Mouse (Mus musculus) liver, postnatal 0 days (tissue): ENCODE measurements around the gene Sphk1. TPM values are rescaled to one million over a fixed set of nuclear protein-coding genes. Genes with fewer than 3 reads are reported as not detected.

Experiments
- ATAC-seq: fragments of 200-750 bp; cut with Nextera tagmentation; 2 replicates; pipeline ENCODE4 v1.8.0; 2017; ENCODE audit warnings: mild to moderate bottlenecking, moderate library complexity
- DNase-seq: peaks from one replicate; pipeline ENCODE4 v3.0.0-alpha.2; 2016
- H3K27ac ChIP-seq: fragments of 300-500 bp; sonication (generic); 2 replicates; pipeline ENCODE4 v1.5.1; 2014; ENCODE audit warnings: antibody characterized with exemption, moderate library complexity, mild to moderate bottlenecking, low read depth
- H3K27me3 ChIP-seq: fragments of 300-500 bp; sonication (generic); 2 replicates; pipeline ENCODE4 v1.6.1; 2014; ENCODE audit warnings: low read length, control low read depth, mixed read lengths; ENCODE audit not compliant: insufficient read depth
- H3K36me3 ChIP-seq: fragments of 300-500 bp; sonication (generic); replicated peaks from 2 replicates; pipeline ENCODE4 v1.6.1; 2014; ENCODE audit warnings: mild to moderate bottlenecking, control low read depth, low read length, moderate library complexity, mixed read lengths; ENCODE audit not compliant: insufficient read depth
- H3K4me1 ChIP-seq: fragments of 300-500 bp; sonication (generic); 2 replicates; pipeline ENCODE4 v1.6.1; 2014; ENCODE audit warnings: antibody characterized with exemption, mild to moderate bottlenecking, control low read depth; ENCODE audit not compliant: insufficient read depth
- H3K4me2 ChIP-seq: fragments of 300-500 bp; sonication (generic); 2 replicates; pipeline ENCODE4 v1.6.1; 2014; ENCODE audit warnings: low read depth, mild to moderate bottlenecking, low read length, moderate library complexity, mixed read lengths
- H3K4me3 ChIP-seq: fragments of 300-500 bp; sonication (generic); 2 replicates; pipeline ENCODE4 v1.5.1; 2014; ENCODE audit warnings: low read depth, low read length
- H3K9ac ChIP-seq: fragments of 300-500 bp; sonication (generic); replicated peaks from 2 replicates; pipeline ENCODE4 v1.6.1; 2014; ENCODE audit warnings: mild to moderate bottlenecking, moderate library complexity
- H3K9me3 ChIP-seq: fragments of 300-500 bp; sonication (generic); 2 replicates; pipeline ENCODE4 v1.6.1; 2016; ENCODE audit warnings: mild to moderate bottlenecking, control low read depth, low read length, mixed read lengths
- CTCF ChIP-seq: sonication (generic); IDR thresholded peaks from 2 replicates; pipeline ENCODE4 v1.5.1; 2016; ENCODE audit warnings: antibody characterized with exemption, low read depth
- EP300 ChIP-seq: IDR thresholded peaks from 2 replicates; pipeline ENCODE4 v1.6.1; 2016; ENCODE audit warnings: antibody characterized with exemption, low read depth, mild to moderate bottlenecking
- WGBS: fragments of 180-500 bp; shearing (Covaris S2); extraction: QIAGEN DNeasy Blood & Tissue Kit; methylation state at CpG from one replicate; pipeline ENCODE4 v1.1.7; 2014; ENCODE audit not compliant: insufficient replicate concordance; 5-methylcytosine and 5-hydroxymethylcytosine counted together
- polyA plus RNA-seq: library from polyadenylated mRNA; unstranded; fragments of >200 nt; fragmentation: Nextera tagmentation; extraction: Ambion mirVana; gene quantifications from 2 replicates; pipeline ENCODE4 v1.2.1, GENCODE M21; 2015

The Sphk1 gene
- polyA plus RNA-seq, 1 experiment from 2014 or later, result 17.4 TPM

DNA sequence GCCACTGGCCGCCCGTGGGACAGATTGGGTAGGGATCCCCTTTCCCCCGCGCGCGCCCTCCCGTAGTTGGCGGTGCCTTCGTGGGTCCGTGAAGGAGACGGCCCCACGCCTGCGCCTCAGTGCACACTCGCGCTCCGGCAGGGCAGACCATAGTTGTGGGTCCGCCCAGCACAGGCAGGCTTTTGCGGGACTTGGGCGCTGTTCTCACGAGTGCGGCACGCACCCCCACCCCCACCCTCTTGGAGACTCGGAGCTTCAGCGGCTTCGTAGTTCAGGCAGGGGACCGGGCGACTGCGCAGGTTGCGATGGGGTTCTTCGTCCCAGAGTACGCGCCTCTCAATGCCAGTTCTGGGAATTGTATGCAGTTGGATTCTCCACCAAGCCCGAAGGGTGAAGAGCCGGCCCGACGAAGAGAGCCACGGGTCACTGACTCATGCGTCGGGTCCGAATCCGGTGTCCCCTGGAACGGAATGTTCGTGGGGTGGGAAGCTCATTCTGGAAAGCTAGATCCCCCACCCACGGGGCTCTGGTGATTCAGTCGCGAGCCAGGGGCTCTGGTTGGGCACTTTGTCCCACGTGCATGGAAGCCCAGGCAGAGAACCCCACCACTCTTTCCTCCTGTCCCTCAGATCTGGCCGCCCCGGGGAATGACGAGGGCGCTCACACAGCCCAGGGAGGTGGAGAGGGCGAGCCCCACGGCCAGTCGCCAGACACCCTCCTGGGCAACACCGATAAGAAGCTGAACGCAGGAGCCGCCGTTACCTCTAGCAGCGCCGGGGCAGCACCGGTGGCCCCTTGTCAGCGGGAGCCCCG is 2.8 kb downstream of the Sphk1 start:
- peak overlapping the region; percentile 87 for H3K9ac ChIP-seq
- TF ChIP-seq CTCF (no peak), EP300 (peak; percentile 57; the same call in 1 of the 2 replicates)
- H3K9me3 ChIP-seq, result no peaks in the 10 kb centered on the region
- WGBS, result 1% methylated on average over 63 of the region's 63 CpGs
- H3K27me3 ChIP-seq, result peaks cover 43% of the 10 kb centered on the region
- H3K4me2 ChIP-seq, result peak overlapping the region; percentile 90
- DNase-seq (peak; percentile 85), ATAC-seq (peak; percentile 86)
- H3K4me3 ChIP-seq, result peak overlapping the region; percentile 71
- peak overlapping the region; percentile 92 for H3K27ac ChIP-seq
- H3K36me3 ChIP-seq, result peaks cover 16% of the 10 kb centered on the region
- H3K4me1 ChIP-seq, result peaks cover 32% of the 10 kb centered on the region

DNA sequence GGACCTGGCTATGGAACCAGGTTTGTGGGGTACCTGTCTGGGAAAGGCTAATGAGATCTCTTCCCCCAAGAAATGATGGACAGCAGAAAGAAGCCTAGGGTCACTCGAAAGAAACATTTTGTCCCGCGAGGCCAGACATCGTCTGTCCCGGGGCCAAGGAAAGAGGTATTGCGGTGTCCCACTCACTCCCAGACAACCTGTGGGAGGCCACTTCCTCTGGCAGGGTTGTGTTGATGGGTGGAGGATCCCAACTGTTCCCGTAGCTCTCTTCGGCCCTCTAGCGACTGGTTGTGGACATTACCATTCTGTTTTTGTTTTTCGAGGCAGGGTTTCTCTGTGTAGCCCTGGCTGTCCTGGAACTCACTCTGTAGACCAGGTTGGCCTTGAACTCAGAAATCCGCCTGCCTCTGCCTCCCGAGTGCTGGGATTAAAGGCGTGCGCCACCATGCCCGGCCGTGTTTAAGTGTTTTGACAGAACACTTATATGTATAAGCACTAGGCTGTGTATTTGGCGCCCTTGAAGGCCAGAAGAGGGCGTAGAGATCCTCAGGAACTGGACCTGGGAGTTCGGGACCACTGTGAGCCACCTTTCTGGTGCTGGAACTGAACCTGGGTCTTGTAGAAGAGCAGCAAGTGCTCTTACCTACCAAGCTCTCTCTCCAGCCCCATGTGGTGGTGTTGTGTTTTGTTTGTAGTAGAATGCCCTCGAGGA is 3.6 kb downstream of the Sphk1 start:
- H3K27ac ChIP-seq, result peak overlapping the region; percentile 92
- peaks cover 43% of the 10 kb centered on the region for H3K27me3 ChIP-seq
- H3K9me3 ChIP-seq, result no peaks in the 10 kb centered on the region
- H3K4me2 ChIP-seq, result peak overlapping the region; percentile 90
- 15% methylated on average over 20 of the region's 20 CpGs for WGBS
- H3K9ac ChIP-seq, result peak overlapping the region; percentile 87
- peaks cover 23% of the 10 kb centered on the region for H3K36me3 ChIP-seq
- peak overlapping the region; percentile 71 for H3K4me3 ChIP-seq
- DNase-seq (peak; percentile 86), ATAC-seq (peak; percentile 80)
- peaks cover 32% of the 10 kb centered on the region for H3K4me1 ChIP-seq
- TF ChIP-seq EP300 (peak; percentile 46), CTCF (peak; percentile 92)

- no peak overlapping the region for H3K4me3 ChIP-seq
- H3K27ac ChIP-seq, result peak overlapping the region; percentile 69; the same call in 1 of the 2 replicates
- peaks cover 24% of the 10 kb centered on the region for H3K27me3 ChIP-seq
- peak overlapping the region; percentile 90 for H3K4me2 ChIP-seq
- no peaks in the 10 kb centered on the region for H3K9me3 ChIP-seq
- 68% methylated on average over 7 of the region's 7 CpGs for WGBS
- peaks cover 47% of the 10 kb centered on the region for H3K36me3 ChIP-seq
- peak overlapping the region; percentile 42 for H3K9ac ChIP-seq
- DNase-seq (peak; percentile 40), ATAC-seq (no peak)
- peaks cover 30% of the 10 kb centered on the region for H3K4me1 ChIP-seq
- peak; percentile 51; the same call in 1 of the 2 replicates for TF ChIP-seq EP300
- TF ChIP-seq CTCF, result no peak
Measured at GRCm38 (mm10) chr11:116536685-116537084, 6.0 kb downstream of the Sphk1 start.

DNA sequence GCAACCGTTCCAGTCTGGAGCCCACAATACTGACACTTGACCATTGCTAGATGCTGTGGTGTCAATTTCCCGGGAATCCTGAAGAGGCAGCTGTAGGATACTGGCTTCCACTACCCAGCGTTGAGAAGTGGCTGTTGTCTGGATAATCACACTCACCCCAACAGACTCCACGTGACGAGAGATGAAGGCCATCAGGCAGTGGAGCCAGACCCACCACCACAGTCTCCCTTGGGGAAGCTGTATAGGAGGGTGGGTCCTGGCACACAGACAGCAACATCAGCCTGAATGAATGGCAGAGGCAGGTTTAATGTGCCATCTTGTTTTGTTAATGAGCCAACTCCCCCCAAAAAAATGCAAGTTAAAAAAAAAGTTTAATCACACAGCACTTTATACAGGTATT is 6.7 kb downstream of the Sphk1 start:
- no peak overlapping the region for H3K4me3 ChIP-seq
- no peak for ATAC-seq
- H3K36me3 ChIP-seq, result peaks cover 54% of the 10 kb centered on the region
- H3K9ac ChIP-seq, result no peak overlapping the region
- H3K27me3 ChIP-seq, result peaks cover 18% of the 10 kb centered on the region
- no peak for DNase-seq
- H3K9me3 ChIP-seq, result no peaks in the 10 kb centered on the region
- peak overlapping the region; percentile 90 for H3K4me2 ChIP-seq
- H3K27ac ChIP-seq, result 0 out of 2 replicates have a peak overlapping the region, but pooled peaks have one; percentile 69
- no peak for TF ChIP-seq CTCF
- no peak for TF ChIP-seq EP300
- H3K4me1 ChIP-seq, result peaks cover 25% of the 10 kb centered on the region
- WGBS, result 79% methylated on average over 5 of the region's 5 CpGs

DNA sequence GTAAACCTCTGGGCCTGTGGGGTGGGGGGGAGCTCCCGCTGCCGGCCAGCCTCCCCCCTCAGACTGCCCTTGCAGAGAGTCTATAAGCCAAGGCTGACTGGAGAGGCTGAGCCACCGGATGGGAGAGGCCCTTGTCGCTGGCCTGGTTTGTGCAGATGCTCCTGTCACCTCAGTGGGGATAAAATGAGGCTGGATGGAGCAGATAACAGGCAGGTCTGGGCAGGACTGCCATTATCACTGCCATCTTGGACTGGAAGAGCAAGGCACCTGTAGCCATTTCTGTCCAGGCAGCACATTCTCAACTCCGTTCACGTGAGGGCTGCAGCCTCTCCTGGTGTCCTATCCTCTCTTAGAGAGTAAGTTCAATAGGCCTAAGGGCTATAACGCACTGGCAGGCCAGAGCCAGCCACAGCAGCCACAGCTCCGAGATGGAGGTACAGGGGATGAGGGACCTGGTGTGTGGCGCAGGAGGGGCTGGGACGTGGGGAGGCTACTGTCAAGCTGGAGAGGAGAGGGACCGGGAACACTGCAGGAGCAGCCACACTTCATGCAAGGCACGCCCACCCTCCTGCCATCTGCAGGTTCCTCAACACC is 7.5 kb downstream of the Sphk1 start:
- 72% methylated on average over 12 of the region's 12 CpGs for WGBS
- Histone ChIP-seq H3K27ac (no peak overlapping the region; the same call in 1 of the 2 replicates), H3K4me3 (no peak overlapping the region), H3K27me3 (peaks cover 9% of the 10 kb centered on the region), H3K4me2 (peak overlapping the region; percentile 22; the same call in 1 of the 2 replicates), H3K9ac (no peak overlapping the region), H3K36me3 (peaks cover 62% of the 10 kb centered on the region), H3K9me3 (no peaks in the 10 kb centered on the region), H3K4me1 (peaks cover 16% of the 10 kb centered on the region)
- no peak for ATAC-seq
- TF ChIP-seq EP300 (peak; percentile 69), CTCF (no peak)
- DNase-seq, result peak; percentile 41

GRCm38 (mm10) chr11:116541183-116541582 is 10.5 kb downstream of the Sphk1 start:
- H3K27ac ChIP-seq, result no peak overlapping the region
- peaks cover 85% of the 10 kb centered on the region for H3K36me3 ChIP-seq
- DNase-seq (no peak), ATAC-seq (no peak)
- peaks cover 11% of the 10 kb centered on the region for H3K4me1 ChIP-seq
- TF ChIP-seq CTCF (no peak), EP300 (no peak)
- H3K9ac ChIP-seq, result no peak overlapping the region
- H3K4me3 ChIP-seq, result no peak overlapping the region
- H3K27me3 ChIP-seq, result no peaks in the 10 kb centered on the region
- no peaks in the 10 kb centered on the region for H3K9me3 ChIP-seq
- H3K4me2 ChIP-seq, result no peak overlapping the region
- 95% methylated on average over 11 of the region's 11 CpGs for WGBS
